Mouse (Mus musculus) kidney, adult 2 months (tissue): ENCODE measurements around the gene Plscr2. TPM values are rescaled to one million over a fixed set of nuclear protein-coding genes. Genes with fewer than 3 reads are reported as not detected.
A peak's percentile ranks its signal among the peaks of the same experiment; 100 is the strongest.

Source experiments
- DNase-seq: peaks from one replicate; pipeline ENCODE4 v3.0.0; 2021
- H3K27ac ChIP-seq: fragments of 200-500 bp; 2 replicates; pipeline ENCODE4 v1.5.1; 2012; ENCODE audit warnings: low read depth, low read length, control low read depth, inconsistent platforms; ENCODE audit not compliant: insufficient read depth
- H3K27me3 ChIP-seq: fragments of 200-500 bp; replicated peaks from 2 replicates; pipeline ENCODE4 v1.6.1; 2012; ENCODE audit warnings: mild to moderate bottlenecking, moderate library complexity, low read length, inconsistent platforms; ENCODE audit not compliant: control insufficient read depth, insufficient read depth
- H3K36me3 ChIP-seq: fragments of 200-500 bp; 2 replicates; pipeline ENCODE4 v1.6.1; 2012; ENCODE audit warnings: mild to moderate bottlenecking, moderate library complexity, low read length, inconsistent platforms; ENCODE audit not compliant: control insufficient read depth, insufficient read depth
- H3K4me1 ChIP-seq: fragments of 200-500 bp; 2 replicates; pipeline ENCODE4 v1.6.1; 2011; ENCODE audit warnings: low read length; ENCODE audit not compliant: control insufficient read depth, insufficient read depth
- H3K4me3 ChIP-seq: fragments of 200-500 bp; 2 replicates; pipeline ENCODE4 v1.5.1; 2011; ENCODE audit warnings: mild to moderate bottlenecking, low read depth, low read length, control low read depth; ENCODE audit not compliant: insufficient read depth
- CTCF ChIP-seq: fragments of 200-500 bp; conservative IDR thresholded peaks from 2 replicates; pipeline ENCODE4 v1.5.1; 2011; ENCODE audit warnings: low read depth, mild to moderate bottlenecking, control low read depth, low read length, moderate library complexity, mixed read lengths; ENCODE audit not compliant: insufficient read depth, insufficient read length
- POLR2A ChIP-seq: fragments of 200-500 bp; IDR thresholded peaks from one replicate; pipeline ENCODE4 v1.6.1; 2011; ENCODE audit warnings: low read depth, low read length, control low read depth
- WGBS: fragments of 180-500 bp; shearing (Covaris S2); methylation state at CpG from one replicate; pipeline ENCODE4 v1.1.7; 2018; 5-methylcytosine and 5-hydroxymethylcytosine counted together
- polyA plus RNA-seq: library from polyadenylated mRNA; depleted of rRNA; stranded (reverse); fragments of >200 nt; gene quantifications from 2 replicates; pipeline ENCODE4 v1.2.3, GENCODE M21; 2012

Gene Plscr2
- polyA plus RNA-seq, 1 experiment = 193 TPM

GRCm38 (mm10) chr9:92248773-92249446 lies 26.5 kb upstream of the Plscr2 start:
- Histone ChIP-seq H3K27me3 (no peaks in the 10 kb centered on the region), H3K4me1 (peaks cover 4% of the 10 kb centered on the region), H3K36me3 (no peaks in the 10 kb centered on the region), H3K4me3 (no peak overlapping the region), H3K27ac (no peak overlapping the region)
- TF ChIP-seq CTCF (no peak), POLR2A (no peak)
- no peak for DNase-seq
- 73% methylated on average over 7 of the region's 7 CpGs for WGBS

- WGBS = 24% methylated on average over 7 of the region's 7 CpGs
- H3K4me1 ChIP-seq = peaks cover 4% of the 10 kb centered on the region
- peak within 1 kb of the TSS; percentile 99 for H3K27ac ChIP-seq
- peak within 1 kb of the TSS; percentile 92 for H3K4me3 ChIP-seq
- no peaks in the 10 kb centered on the region for H3K27me3 ChIP-seq
- DNase-seq = no peak
- TF ChIP-seq CTCF (no peak), POLR2A (no peak)
- no peaks in the 10 kb centered on the region for H3K36me3 ChIP-seq
Observed at GRCm38 (mm10) chr9:92249447-92249852, 26.0 kb upstream of the Plscr2 start, which contains the start of gene Plscr1. TSS of gene Plscr1 (plus strand) at chr9:92249750.

GRCm38 (mm10) chr9:92249987-92250772 lies 25.2 kb upstream of the Plscr2 start:
- Histone ChIP-seq H3K27ac (peak overlapping the region; percentile 99), H3K4me3 (peak overlapping the region; percentile 92), H3K27me3 (no peaks in the 10 kb centered on the region), H3K4me1 (peaks cover 7% of the 10 kb centered on the region), H3K36me3 (no peaks in the 10 kb centered on the region)
- DNase-seq = peak; percentile 95
- TF ChIP-seq CTCF (no peak), POLR2A (peak; percentile 56)
- under 1% methylated on average over 40 of the region's 40 CpGs for WGBS

DNA sequence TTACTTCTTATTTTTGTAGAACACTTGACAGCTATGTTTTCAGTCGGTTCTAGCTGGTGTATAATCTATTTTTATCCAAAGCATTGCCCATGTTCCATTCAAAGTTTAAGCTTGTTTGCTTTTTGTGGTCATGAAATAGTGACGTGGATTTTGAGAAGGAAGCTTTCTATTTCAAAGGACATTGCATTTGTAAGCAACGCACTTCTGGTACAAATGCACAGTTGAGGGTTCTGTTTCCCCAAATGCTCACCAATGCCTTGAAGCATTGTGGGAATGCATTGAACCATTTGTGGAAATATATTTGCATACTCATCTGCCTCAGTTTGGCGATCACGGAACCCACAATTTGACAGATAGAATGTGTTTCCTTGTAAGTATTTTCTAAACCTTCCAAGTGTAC lies 22.7 kb upstream of the Plscr2 start:
- no peaks in the 10 kb centered on the region for H3K36me3 ChIP-seq
- 67% methylated on average over 5 of the region's 5 CpGs for WGBS
- no peak for TF ChIP-seq POLR2A
- TF ChIP-seq CTCF = no peak
- no peak overlapping the region for H3K4me3 ChIP-seq
- H3K27me3 ChIP-seq = no peaks in the 10 kb centered on the region
- no peak for DNase-seq
- H3K4me1 ChIP-seq = peaks cover 7% of the 10 kb centered on the region
- peak overlapping the region; percentile 56; the same call in 1 of the 2 replicates for H3K27ac ChIP-seq

GRCm38 (mm10) chr9:92253585-92254321 lies 21.6 kb upstream of the Plscr2 start:
- 85% methylated on average over 10 of the region's 10 CpGs for WGBS
- no peaks in the 10 kb centered on the region for H3K36me3 ChIP-seq
- H3K27me3 ChIP-seq = no peaks in the 10 kb centered on the region
- no peak for DNase-seq
- no peak overlapping the region; the same call in 1 of the 2 replicates for H3K4me3 ChIP-seq
- H3K27ac ChIP-seq = no peak overlapping the region
- peaks cover 7% of the 10 kb centered on the region for H3K4me1 ChIP-seq
- TF ChIP-seq CTCF (no peak), POLR2A (no peak)

DNA sequence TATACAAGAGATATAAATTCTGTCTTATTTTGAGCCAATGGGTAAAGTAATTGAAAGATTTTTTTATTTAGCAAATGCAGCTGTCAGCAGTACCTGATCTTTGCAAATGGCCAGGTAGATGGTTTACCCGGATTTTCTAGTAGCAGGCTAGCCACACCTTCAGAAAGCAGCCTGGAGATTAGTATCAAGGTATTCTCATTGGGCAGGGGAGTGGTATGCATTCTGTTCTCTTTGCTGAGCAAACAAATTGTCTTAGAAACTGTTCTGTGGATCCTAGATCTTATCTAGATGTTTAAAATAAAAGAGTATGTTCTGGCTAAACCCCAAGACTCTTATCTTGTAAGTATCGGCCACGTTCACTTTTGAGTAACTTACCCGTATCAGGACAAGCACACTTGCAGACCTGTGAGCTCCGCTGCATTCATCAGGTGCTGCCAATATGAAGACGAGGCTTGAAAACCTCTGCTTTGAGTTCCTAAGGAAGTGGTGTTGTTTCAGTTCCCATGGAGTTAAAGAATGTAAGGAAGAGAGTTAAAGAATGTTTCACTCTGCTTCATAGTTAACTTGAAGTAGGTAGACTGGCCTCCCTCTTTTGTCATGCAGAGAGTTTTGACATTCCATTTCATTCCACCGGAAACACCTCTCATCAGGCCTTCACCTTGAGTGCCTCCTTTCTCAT lies 14.8 kb upstream of the Plscr2 start:
- no peak overlapping the region for H3K27ac ChIP-seq
- peaks cover 4% of the 10 kb centered on the region for H3K4me1 ChIP-seq
- no peak overlapping the region for H3K4me3 ChIP-seq
- H3K36me3 ChIP-seq = peaks cover 8% of the 10 kb centered on the region; the same call in 1 of the 2 replicates
- WGBS = 62% methylated on average over 7 of the region's 7 CpGs
- DNase-seq = no peak
- TF ChIP-seq CTCF (no peak), POLR2A (no peak)
- no peaks in the 10 kb centered on the region for H3K27me3 ChIP-seq
